Mouse (Mus musculus) limb, embryonic 14.5 days (tissue): ENCODE measurements around the gene Jak2. TPM values are rescaled to one million over a fixed set of nuclear protein-coding genes. Genes with fewer than 3 reads are reported as not detected.
A peak's percentile ranks its signal among the peaks of the same experiment; 100 is the strongest.

ENCODE experiments used
- ATAC-seq: fragments of 200-750 bp; cut with Nextera tagmentation; 2 replicates; pipeline ENCODE4 v1.8.0; 2017; ENCODE audit warnings: low read depth, moderate number of reproducible peaks, moderate TSS enrichment; ENCODE audit not compliant: low FRiP score
- DNase-seq: peaks from one replicate; pipeline ENCODE4 v3.0.0-alpha.2; 2015; ENCODE audit warnings: low spot score
- H3K27ac ChIP-seq: fragments of 300-500 bp; sonication (generic); replicated peaks from 2 replicates; pipeline ENCODE4 v1.5.1; 2014; ENCODE audit warnings: low read depth, mild to moderate bottlenecking, low read length, moderate library complexity, mixed read lengths
- H3K27me3 ChIP-seq: fragments of 300-500 bp; sonication (generic); 2 replicates; pipeline ENCODE4 v1.6.1; 2014; ENCODE audit warnings: low read length, mixed read lengths; ENCODE audit not compliant: control insufficient read depth, insufficient read depth
- H3K36me3 ChIP-seq: fragments of 300-500 bp; sonication (generic); 2 replicates; pipeline ENCODE4 v1.6.1; 2014; ENCODE audit warnings: mild to moderate bottlenecking, low read length, moderate library complexity, mixed read lengths; ENCODE audit not compliant: control insufficient read depth, insufficient read depth
- H3K4me1 ChIP-seq: fragments of 300-500 bp; sonication (generic); 2 replicates; pipeline ENCODE4 v1.6.1; 2014; ENCODE audit warnings: antibody characterized with exemption, low read length, mixed read lengths; ENCODE audit not compliant: control insufficient read depth, insufficient read depth
- H3K4me2 ChIP-seq: fragments of 300-500 bp; sonication (generic); replicated peaks from 2 replicates; pipeline ENCODE4 v1.6.1; 2014; ENCODE audit warnings: low read depth, mild to moderate bottlenecking, low read length, moderate library complexity; ENCODE audit not compliant: severe bottlenecking
- H3K4me3 ChIP-seq: fragments of 300-500 bp; sonication (generic); replicated peaks from 2 replicates; pipeline ENCODE4 v1.5.1; 2014; ENCODE audit warnings: low read length
- H3K9ac ChIP-seq: fragments of 300-500 bp; sonication (generic); 2 replicates; pipeline ENCODE4 v1.6.1; 2014; ENCODE audit warnings: mild to moderate bottlenecking, low read depth, low read length, moderate library complexity; ENCODE audit not compliant: severe bottlenecking
- H3K9me3 ChIP-seq: fragments of 300-500 bp; sonication (generic); 2 replicates; pipeline ENCODE4 v1.6.1; 2016; ENCODE audit warnings: low read length; ENCODE audit not compliant: control insufficient read depth
- POLR2A ChIP-seq: fragments of 200-500 bp; IDR thresholded peaks from 2 replicates; pipeline ENCODE4 v1.8.0; 2012; ENCODE audit warnings: inconsistent platforms, mild to moderate bottlenecking, moderate library complexity, borderline replicate concordance; ENCODE audit not compliant: insufficient read depth, insufficient read length; ENCODE audit errors: extremely low read depth
- WGBS: fragments of 180-500 bp; shearing (Covaris S2); extraction: QIAGEN DNeasy Blood & Tissue Kit; methylation state at CpG from one replicate; pipeline ENCODE4 v1.1.7; 2014; 5-methylcytosine and 5-hydroxymethylcytosine counted together
- polyA plus RNA-seq, 2 experiments: library from polyadenylated mRNA; depleted of rRNA in 1 of 2; stranded (reverse) in 1 of 2; unstranded in 1 of 2; fragments of >200 nt; fragmentation: Nextera tagmentation in 1 of 2; extraction: Ambion mirVana in 1 of 2; gene quantifications; 2 replicates each; pipeline versions ENCODE4 v1.2.1 to v1.2.3; 2012 to 2014

The Jak2 gene
- polyA plus RNA-seq, 2 experiments, result 15.2 to 15.7 TPM

DNA sequence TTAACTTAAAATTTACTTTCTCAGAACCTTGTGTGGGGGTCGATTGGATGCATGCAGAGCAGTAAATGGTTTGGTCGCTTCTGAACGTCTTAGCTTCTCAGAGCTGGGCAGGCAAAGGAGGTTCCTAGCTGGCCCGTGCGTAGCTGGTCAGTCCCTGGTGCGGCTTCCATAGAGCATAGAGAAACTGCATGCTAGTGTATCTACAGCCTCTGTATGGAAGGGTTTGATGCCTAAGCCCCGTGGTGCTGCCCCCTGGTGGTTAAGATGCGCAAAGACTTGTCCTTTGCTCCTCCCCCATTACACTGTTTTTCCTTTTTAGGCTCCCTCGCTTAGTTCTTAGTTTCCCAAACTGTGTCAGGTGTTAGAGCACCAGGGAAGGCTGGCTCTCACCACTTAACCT, 2.1 kb downstream of the Jak2 start:
- Histone ChIP-seq H3K27ac (no peak overlapping the region), H3K9me3 (no peaks in the 10 kb centered on the region), H3K4me2 (peak overlapping the region; percentile 55), H3K4me1 (peaks cover 18% of the 10 kb centered on the region), H3K36me3 (peaks cover 8% of the 10 kb centered on the region; the same call in 1 of the 2 replicates), H3K27me3 (no peaks in the 10 kb centered on the region), H3K4me3 (peak overlapping the region; percentile 95), H3K9ac (no peak overlapping the region)
- no peak for TF ChIP-seq POLR2A
- ATAC-seq (peak; percentile 50; the same call in 1 of the 2 replicates), DNase-seq (peak; percentile 89)
- 3% methylated on average over 9 of the region's 9 CpGs for WGBS

DNA sequence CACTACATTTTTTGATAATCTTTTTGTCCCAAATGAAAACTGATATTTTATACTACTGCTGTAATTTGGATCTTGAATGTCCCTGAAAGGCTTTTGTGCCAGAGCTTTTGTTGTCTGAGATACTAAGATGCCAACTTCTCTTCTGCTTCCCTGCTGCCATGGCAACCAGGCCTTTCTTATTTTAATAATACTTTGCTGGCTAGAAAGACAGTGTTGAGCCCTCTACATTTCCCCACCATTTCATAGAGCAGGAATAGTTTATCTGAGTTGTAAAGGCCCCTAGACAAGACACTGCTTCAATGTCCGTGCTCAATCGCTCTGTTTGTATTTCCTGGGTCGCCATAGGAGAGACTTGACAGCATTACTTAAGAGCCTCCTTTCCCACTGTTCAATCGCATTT, 3.0 kb downstream of the Jak2 start:
- H3K4me1 ChIP-seq, result peaks cover 16% of the 10 kb centered on the region

DNA sequence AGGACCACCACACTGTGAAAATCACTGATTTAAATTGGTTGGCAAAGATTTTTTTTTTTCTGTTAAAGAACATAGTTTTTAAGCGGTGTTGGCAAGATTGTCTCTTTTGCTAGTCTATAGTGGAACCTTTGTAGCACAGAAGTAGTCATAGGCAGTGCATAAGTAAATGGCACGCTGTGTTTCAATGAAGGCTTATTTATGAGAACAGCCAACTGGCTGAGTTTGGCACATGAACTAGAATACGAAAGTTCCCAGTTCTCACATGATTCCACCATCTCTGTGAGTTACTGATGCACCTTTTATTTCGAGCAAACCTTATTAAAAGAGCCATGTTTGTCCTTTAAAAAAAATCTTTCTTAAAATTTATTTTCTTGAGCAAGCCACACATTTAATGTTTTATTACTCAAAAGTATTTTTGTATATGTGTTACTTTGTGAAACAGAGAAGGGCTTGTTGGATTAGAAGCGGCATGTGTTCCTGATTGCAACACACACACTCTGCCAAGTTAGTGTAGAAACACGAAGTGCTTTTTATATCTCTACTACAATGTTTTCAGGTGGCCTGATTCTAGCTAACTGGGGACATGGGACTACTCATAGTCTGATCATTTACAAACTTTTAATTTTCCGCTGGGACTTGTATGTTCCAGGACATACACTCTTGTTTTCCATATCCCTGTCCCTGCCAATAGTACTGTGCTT, 3.8 kb downstream of the Jak2 start:
- H3K4me1 ChIP-seq, result peaks cover 14% of the 10 kb centered on the region
- H3K27ac ChIP-seq, result no peak overlapping the region
- DNase-seq, result no peak
- H3K36me3 ChIP-seq, result peaks cover 9% of the 10 kb centered on the region; the same call in 1 of the 2 replicates
- H3K9ac ChIP-seq, result no peak overlapping the region
- no peak overlapping the region for H3K4me3 ChIP-seq
- no peaks in the 10 kb centered on the region for H3K27me3 ChIP-seq
- no peaks in the 10 kb centered on the region for H3K9me3 ChIP-seq
- 78% methylated on average over 7 of the region's 7 CpGs for WGBS
- no peak for ATAC-seq
- no peak overlapping the region for H3K4me2 ChIP-seq
- no peak for TF ChIP-seq POLR2A

More for the DNA sequence above, 3.0 kb downstream of the Jak2 start:
- Histone ChIP-seq H3K9ac (no peak overlapping the region), H3K27ac (no peak overlapping the region), H3K4me3 (no peak overlapping the region), H3K27me3 (no peaks in the 10 kb centered on the region), H3K4me2 (no peak overlapping the region), H3K9me3 (no peaks in the 10 kb centered on the region), H3K36me3 (peaks cover 9% of the 10 kb centered on the region; the same call in 1 of the 2 replicates)
- TF ChIP-seq POLR2A, result no peak
- ATAC-seq (no peak), DNase-seq (no peak)
- WGBS, result 77% methylated on average over 4 of the region's 4 CpGs

DNA sequence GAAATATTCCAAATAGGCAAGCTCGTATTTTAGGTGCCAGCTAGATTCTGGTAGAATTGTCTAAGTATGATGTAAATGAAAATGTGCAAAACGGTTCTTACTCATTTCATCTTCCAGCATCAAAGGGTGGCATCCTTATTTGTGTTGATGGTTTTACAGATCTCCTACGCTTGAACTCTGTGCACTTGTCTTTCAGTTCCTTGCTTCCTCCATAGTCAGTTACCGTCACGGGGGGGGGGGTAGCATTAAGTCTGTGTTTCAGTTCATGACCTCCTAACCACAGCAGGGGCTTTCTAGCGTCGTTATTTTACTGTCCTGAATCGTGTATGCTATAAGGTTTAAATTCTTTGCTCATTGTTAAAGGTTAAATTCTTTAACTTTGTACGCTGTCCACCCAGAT, 10.0 kb downstream of the Jak2 start:
- 75% methylated on average over 9 of the region's 9 CpGs for WGBS
- ATAC-seq (no peak), DNase-seq (no peak)
- Histone ChIP-seq H3K4me2 (no peak overlapping the region), H3K4me1 (no peaks in the 10 kb centered on the region), H3K27ac (no peak overlapping the region), H3K36me3 (peaks cover 16% of the 10 kb centered on the region), H3K9me3 (no peaks in the 10 kb centered on the region), H3K4me3 (no peak overlapping the region), H3K9ac (no peak overlapping the region), H3K27me3 (no peaks in the 10 kb centered on the region)
- no peak for TF ChIP-seq POLR2A

DNA sequence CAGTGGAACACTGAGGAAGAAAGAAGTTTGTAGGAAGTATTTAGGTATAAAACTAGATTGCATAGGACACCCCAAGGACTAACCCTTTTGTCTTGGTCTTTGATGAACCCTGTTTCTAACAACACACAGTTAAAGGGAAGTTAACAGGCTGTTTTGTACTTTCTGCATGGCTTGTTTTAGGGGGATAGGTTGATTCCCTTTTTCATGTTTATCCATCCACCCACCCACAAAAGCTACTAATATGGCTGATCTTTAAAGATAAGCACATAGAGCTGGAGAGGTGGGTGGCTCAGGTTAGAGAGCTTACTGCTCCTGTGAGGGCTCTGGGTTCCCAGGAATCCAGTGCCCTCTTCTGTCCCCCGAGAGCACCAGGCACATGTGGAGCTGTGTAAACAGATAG, 11.9 kb downstream of the Jak2 start:
- no peak overlapping the region for H3K9ac ChIP-seq
- no peaks in the 10 kb centered on the region for H3K4me1 ChIP-seq
- no peak overlapping the region for H3K4me3 ChIP-seq
- WGBS, result 91% methylated on average over 1 of the region's 1 CpGs
- H3K27ac ChIP-seq, result no peak overlapping the region
- no peaks in the 10 kb centered on the region for H3K9me3 ChIP-seq
- no peak for DNase-seq
- H3K36me3 ChIP-seq, result peaks cover 16% of the 10 kb centered on the region
- H3K4me2 ChIP-seq, result no peak overlapping the region
- no peaks in the 10 kb centered on the region for H3K27me3 ChIP-seq
- ATAC-seq, result no peak
- TF ChIP-seq POLR2A, result no peak

DNA sequence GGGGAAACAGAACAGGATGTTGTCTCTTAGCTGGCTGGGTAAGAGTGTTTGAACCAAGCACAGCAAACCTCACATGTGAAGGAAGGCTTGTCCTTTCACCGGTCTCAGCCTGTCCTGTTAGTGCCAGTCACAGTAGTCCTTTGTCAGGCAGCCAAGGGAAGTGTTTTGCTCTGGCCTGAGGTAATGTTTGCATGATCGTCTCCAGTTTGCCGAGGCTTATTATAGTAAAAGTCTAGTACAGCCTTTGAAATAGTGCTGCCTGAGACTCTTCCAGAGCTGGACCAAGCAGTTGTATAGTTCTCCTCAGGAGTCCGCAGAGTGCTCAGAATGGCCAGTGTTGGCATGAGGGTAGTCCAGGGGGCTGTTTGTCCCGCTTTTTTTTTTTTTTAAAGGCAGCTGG, 13.9 kb downstream of the Jak2 start:
- Histone ChIP-seq H3K4me1 (no peaks in the 10 kb centered on the region), H3K4me2 (no peak overlapping the region), H3K27me3 (no peaks in the 10 kb centered on the region), H3K9ac (no peak overlapping the region), H3K4me3 (no peak overlapping the region), H3K27ac (peak overlapping the region; percentile 67; the same call in 1 of the 2 replicates), H3K9me3 (no peaks in the 10 kb centered on the region), H3K36me3 (peaks cover 13% of the 10 kb centered on the region)
- ATAC-seq (no peak), DNase-seq (peak; percentile 44)
- TF ChIP-seq POLR2A, result no peak
- WGBS, result 52% methylated on average over 5 of the region's 5 CpGs
